Mouse (Mus musculus): ENCODE results near the gene Fndc9. TPM values are rescaled to one million over a fixed set of nuclear protein-coding genes. Genes with fewer than 3 reads are reported as not detected.

The Fndc9 gene
- polyA plus RNA-seq (2015; fragmentation: Nextera tagmentation; extraction: Ambion mirVana), result 1.7 TPM in 2 replicates

DNA sequence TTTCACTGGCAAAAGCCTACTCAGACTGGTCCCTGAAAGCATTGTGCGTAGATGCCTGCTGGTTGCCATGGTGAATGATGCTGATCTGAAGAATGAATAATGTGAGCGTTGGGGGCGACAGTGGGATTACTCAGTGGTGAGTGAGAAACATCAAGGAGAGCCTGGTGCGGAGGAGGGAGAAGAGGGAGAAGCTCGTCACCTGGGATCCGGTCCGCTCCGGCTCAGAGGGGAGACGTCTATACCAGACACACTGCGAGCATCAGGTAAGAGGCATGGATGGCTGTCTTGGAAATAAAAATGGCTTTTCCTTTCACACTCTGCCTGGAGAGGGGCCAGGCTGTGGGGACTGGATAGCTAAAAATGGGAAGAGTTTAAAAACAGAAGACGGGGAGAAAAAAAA lies at the start of gene Fndc9:
Fndc9 (plus strand) TSS at position 198 of the 400 bp plus-strand sequence.
- Histone ChIP-seq H3K36me3 (peaks cover 66% of the 10 kb centered on the region), H3K4me3 (no peak within 1 kb of the TSS), H3K9me3 (no peaks in the 10 kb centered on the region), H3K9ac (peak within 1 kb of the TSS; percentile 46; the same call in 1 of the 2 replicates), H3K27ac (peak within 1 kb of the TSS; percentile 66), H3K4me2 (peak within 1 kb of the TSS; percentile 25; the same call in 1 of the 2 replicates), H3K4me1 (replicated peaks) (peaks cover 27% of the 10 kb centered on the region), H3K27me3 (no peaks in the 10 kb centered on the region)
- ATAC-seq (ENCODE audit: low FRiP score), result peak; percentile 65
- WGBS, result 24% methylated on average over 11 of the region's 11 CpGs

- WGBS, result 72% methylated on average over 2 of the region's 2 CpGs
- no peak overlapping the region for H3K9ac ChIP-seq
- ATAC-seq (ENCODE audit: low FRiP score), result no peak
Measured at GRCm38 (mm10) chr11:46188283-46188682, 47.0 kb upstream of the Fndc9 start.

GRCm38 (mm10) chr11:46194175-46194574 lies 41.2 kb upstream of the Fndc9 start:
- WGBS, result 81% methylated on average over 4 of the region's 4 CpGs
- ATAC-seq (ENCODE audit: low FRiP score), result no peak
- H3K36me3 ChIP-seq, result peaks cover 63% of the 10 kb centered on the region

More at GRCm38 (mm10) chr11:46188283-46188682, 47.0 kb upstream of the Fndc9 start:
- Histone ChIP-seq H3K4me3 (no peak overlapping the region), H3K9me3 (no peaks in the 10 kb centered on the region), H3K4me1 (replicated peaks) (0 out of 2 replicates have a peak, but pooled peaks cover 4% of the 10 kb centered on the region), H3K27ac (no peak overlapping the region), H3K36me3 (peaks cover 12% of the 10 kb centered on the region), H3K4me2 (no peak overlapping the region), H3K27me3 (no peaks in the 10 kb centered on the region)

GRCm38 (mm10) chr11:46200664-46201063 lies 34.7 kb upstream of the Fndc9 start:
- 90% methylated on average over 11 of the region's 11 CpGs for WGBS
- Histone ChIP-seq H3K9ac (no peak overlapping the region), H3K27me3 (no peaks in the 10 kb centered on the region), H3K27ac (no peak overlapping the region), H3K9me3 (no peaks in the 10 kb centered on the region), H3K36me3 (peaks cover 86% of the 10 kb centered on the region), H3K4me2 (no peak overlapping the region), H3K4me1 (replicated peaks) (peaks cover 4% of the 10 kb centered on the region; the same call in 1 of the 2 replicates), H3K4me3 (no peak overlapping the region)
- ATAC-seq (ENCODE audit: low FRiP score), result no peak

More at GRCm38 (mm10) chr11:46194175-46194574, 41.2 kb upstream of the Fndc9 start:
- no peak overlapping the region for H3K9ac ChIP-seq
- H3K4me3 ChIP-seq, result no peak overlapping the region
- no peaks in the 10 kb centered on the region for H3K9me3 ChIP-seq
- no peaks in the 10 kb centered on the region for H3K4me1 ChIP-seq (replicated peaks)
- no peak overlapping the region for H3K27ac ChIP-seq
- no peaks in the 10 kb centered on the region for H3K27me3 ChIP-seq
- no peak overlapping the region for H3K4me2 ChIP-seq

DNA sequence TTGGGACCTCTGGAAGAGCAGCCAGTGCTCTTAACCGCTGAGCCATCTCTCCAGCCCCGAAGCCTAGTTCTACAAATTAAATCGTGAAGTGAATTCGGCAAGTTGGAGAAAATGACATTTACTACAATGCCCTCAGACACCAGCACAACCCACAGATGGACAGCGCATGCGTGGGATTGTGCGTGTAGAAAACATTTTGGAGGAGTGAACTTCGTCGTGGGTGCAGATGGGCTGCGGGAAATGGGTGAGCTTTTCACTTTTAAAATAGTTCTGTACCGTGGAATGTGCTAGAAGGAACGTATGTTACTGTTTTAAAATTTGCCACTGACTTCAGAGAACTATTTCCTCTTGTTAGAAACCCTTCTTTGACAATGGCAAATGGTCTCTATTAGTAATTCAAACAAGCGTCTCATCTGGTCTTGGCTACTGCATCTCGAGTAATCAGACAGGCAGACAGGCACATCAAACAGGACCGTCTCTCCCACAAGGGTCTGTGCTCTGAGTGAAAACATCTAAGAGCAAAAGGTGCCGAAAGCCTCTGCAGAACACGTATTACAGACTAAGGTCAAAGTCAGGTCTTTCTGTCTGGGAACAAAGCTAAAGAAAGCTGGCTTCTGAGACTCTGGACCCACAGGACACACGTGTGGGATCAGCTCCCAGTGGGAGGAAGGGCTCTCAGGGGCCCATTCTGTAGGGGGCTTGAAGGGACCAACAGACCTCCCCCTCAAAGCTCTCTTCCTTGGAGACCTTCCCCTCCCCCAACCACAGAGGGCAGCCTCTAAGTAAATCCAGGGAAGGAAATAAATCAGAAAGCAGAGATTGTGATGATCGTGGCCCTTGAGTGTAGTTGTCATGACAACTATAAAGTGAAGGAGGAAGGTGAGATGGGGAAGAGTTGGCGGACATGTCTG lies 33.4 kb upstream of the Fndc9 start:
- ATAC-seq (ENCODE audit: low FRiP score), result no peak
- WGBS, result 76% methylated on average over 20 of the region's 20 CpGs
- peaks cover 86% of the 10 kb centered on the region for H3K36me3 ChIP-seq
- no peak overlapping the region for H3K9ac ChIP-seq
- no peak overlapping the region for H3K4me2 ChIP-seq
- H3K27ac ChIP-seq, result no peak overlapping the region
- H3K4me3 ChIP-seq, result no peak overlapping the region
- H3K27me3 ChIP-seq, result no peaks in the 10 kb centered on the region
- no peaks in the 10 kb centered on the region for H3K9me3 ChIP-seq
- peaks cover 4% of the 10 kb centered on the region; the same call in 1 of the 2 replicates for H3K4me1 ChIP-seq (replicated peaks)

GRCm38 (mm10) chr11:46202547-46202887 lies 32.8 kb upstream of the Fndc9 start:
- Histone ChIP-seq H3K4me1 (replicated peaks) (peaks cover 4% of the 10 kb centered on the region; the same call in 1 of the 2 replicates), H3K27me3 (no peaks in the 10 kb centered on the region), H3K36me3 (peaks cover 86% of the 10 kb centered on the region), H3K4me2 (no peak overlapping the region), H3K4me3 (no peak overlapping the region), H3K9ac (no peak overlapping the region), H3K9me3 (no peaks in the 10 kb centered on the region), H3K27ac (no peak overlapping the region)
- no peak for ATAC-seq (ENCODE audit: low FRiP score)
- WGBS, result 72% methylated on average over 10 of the region's 10 CpGs

DNA sequence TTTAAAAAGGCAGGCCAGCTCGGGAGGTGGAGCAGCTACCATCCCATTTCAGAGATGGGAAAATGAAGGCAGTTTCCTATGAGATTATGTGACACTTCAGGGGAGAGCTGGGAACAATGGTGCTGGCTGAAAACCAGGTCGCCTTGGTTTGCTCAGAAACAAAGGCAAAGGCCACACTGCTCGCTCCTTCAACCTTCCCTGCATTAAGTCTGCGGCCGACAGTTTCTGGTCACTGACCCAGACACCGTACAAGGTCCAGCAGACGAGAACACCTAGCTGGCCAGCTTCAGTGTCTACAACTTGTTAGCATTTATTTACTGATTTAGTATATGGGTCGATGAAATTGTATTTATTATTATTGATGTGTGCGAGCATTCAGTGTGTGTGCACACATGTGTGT lies 30.5 kb upstream of the Fndc9 start:
- Histone ChIP-seq H3K27ac (no peak overlapping the region), H3K4me1 (replicated peaks) (peaks cover 4% of the 10 kb centered on the region; the same call in 1 of the 2 replicates), H3K4me2 (no peak overlapping the region), H3K36me3 (peaks cover 84% of the 10 kb centered on the region), H3K27me3 (no peaks in the 10 kb centered on the region), H3K9me3 (no peaks in the 10 kb centered on the region), H3K9ac (no peak overlapping the region), H3K4me3 (no peak overlapping the region)
- 84% methylated on average over 9 of the region's 9 CpGs for WGBS
- no peak for ATAC-seq (ENCODE audit: low FRiP score)

GRCm38 (mm10) chr11:46205639-46206409 lies 29.5 kb upstream of the Fndc9 start:
- Histone ChIP-seq H3K36me3 (peaks cover 74% of the 10 kb centered on the region), H3K27me3 (no peaks in the 10 kb centered on the region), H3K9me3 (no peaks in the 10 kb centered on the region), H3K27ac (no peak overlapping the region), H3K4me2 (no peak overlapping the region), H3K4me3 (no peak overlapping the region), H3K9ac (no peak overlapping the region), H3K4me1 (replicated peaks) (0 out of 2 replicates have a peak, but pooled peaks cover 4% of the 10 kb centered on the region)
- no peak for ATAC-seq (ENCODE audit: low FRiP score)
- 73% methylated on average over 17 of the region's 17 CpGs for WGBS

- ATAC-seq (ENCODE audit: low FRiP score), result no peak
- no peaks in the 10 kb centered on the region for H3K9me3 ChIP-seq
- peaks cover 51% of the 10 kb centered on the region for H3K36me3 ChIP-seq
- no peak overlapping the region for H3K9ac ChIP-seq
- peaks cover 10% of the 10 kb centered on the region; the same call in 1 of the 2 replicates for H3K4me1 ChIP-seq (replicated peaks)
- H3K27me3 ChIP-seq, result no peaks in the 10 kb centered on the region
- H3K4me2 ChIP-seq, result no peak overlapping the region
- WGBS, result 37% methylated on average over 2 of the region's 2 CpGs
- H3K4me3 ChIP-seq, result no peak overlapping the region
- H3K27ac ChIP-seq, result peak overlapping the region; percentile 58
Measured at GRCm38 (mm10) chr11:46209884-46210283, 25.4 kb upstream of the Fndc9 start.

DNA sequence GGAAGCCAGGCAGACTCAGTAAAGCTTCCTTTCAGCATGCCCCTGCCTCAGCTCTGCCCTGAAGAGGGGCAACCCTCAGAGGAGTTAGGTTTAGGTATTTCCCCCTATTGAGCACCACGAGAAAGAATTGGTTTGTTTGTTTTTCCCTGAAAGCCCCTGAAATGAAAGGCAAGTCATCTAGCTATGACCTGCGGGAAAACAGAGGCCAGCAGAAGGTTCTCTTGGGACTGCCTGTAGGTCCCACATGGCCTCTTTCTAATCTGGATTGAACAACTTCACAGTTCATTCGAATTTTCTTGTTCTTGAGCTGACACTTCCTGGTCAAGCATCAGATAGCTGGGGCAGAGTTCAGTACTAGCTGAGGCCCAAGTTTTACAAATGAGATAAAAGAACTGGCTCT lies 23.5 kb upstream of the Fndc9 start:
- WGBS, result 33% methylated on average over 3 of the region's 3 CpGs
- peaks cover 17% of the 10 kb centered on the region for H3K4me1 ChIP-seq (replicated peaks)
- H3K27me3 ChIP-seq, result no peaks in the 10 kb centered on the region
- H3K9ac ChIP-seq, result no peak overlapping the region
- H3K4me3 ChIP-seq, result no peak overlapping the region
- no peak for ATAC-seq (ENCODE audit: low FRiP score)
- H3K9me3 ChIP-seq, result no peaks in the 10 kb centered on the region
- no peak overlapping the region for H3K27ac ChIP-seq
- peaks cover 38% of the 10 kb centered on the region for H3K36me3 ChIP-seq
- H3K4me2 ChIP-seq, result no peak overlapping the region

- peaks cover 20% of the 10 kb centered on the region for H3K36me3 ChIP-seq
- H3K4me3 ChIP-seq, result no peak overlapping the region
- no peaks in the 10 kb centered on the region for H3K27me3 ChIP-seq
- H3K4me2 ChIP-seq, result no peak overlapping the region
- peak overlapping the region; percentile 29; the same call in 1 of the 2 replicates for H3K9ac ChIP-seq
- ATAC-seq (ENCODE audit: low FRiP score), result no peak
- H3K4me1 ChIP-seq (replicated peaks), result peaks cover 37% of the 10 kb centered on the region
- 78% methylated on average over 5 of the region's 5 CpGs for WGBS
- no peak overlapping the region for H3K27ac ChIP-seq
- no peaks in the 10 kb centered on the region for H3K9me3 ChIP-seq
Measured at GRCm38 (mm10) chr11:46213844-46214243, 21.5 kb upstream of the Fndc9 start.

Data from hindbrain, embryonic 13.5 days (tissue).